Mouse (Mus musculus) layer of hippocampus, adult 9-11 months (tissue): Measurements from ENCODE around the gene Prg4.

ENCODE experiments used
- DNase-seq: peaks from one replicate; pipeline ENCODE4 v3.0.0; 2022

Gene Prg4

DNA sequence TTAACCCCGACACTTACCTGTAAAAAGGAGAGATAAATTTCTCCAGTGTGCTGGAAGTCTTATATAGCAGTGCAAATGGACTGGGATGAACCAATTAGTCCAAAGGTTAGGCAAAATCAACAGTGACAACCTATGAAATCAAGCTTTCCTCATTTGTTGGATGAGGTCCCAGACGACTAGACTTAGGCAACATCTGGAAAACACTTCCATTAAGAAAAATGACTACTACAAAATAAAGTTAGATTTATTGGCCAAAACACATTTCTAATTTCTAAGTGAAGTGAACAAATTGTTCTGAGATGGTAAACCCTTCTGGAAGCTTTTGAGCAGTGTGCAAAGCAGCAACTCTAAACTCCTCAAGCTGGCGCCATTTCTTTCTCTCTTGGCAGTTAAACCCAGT lies at the start of gene Prg4:
TSS of gene Prg4 (minus strand) at position 34 of the 400 bp plus-strand sequence.
- DNase-seq: no peak

DNA sequence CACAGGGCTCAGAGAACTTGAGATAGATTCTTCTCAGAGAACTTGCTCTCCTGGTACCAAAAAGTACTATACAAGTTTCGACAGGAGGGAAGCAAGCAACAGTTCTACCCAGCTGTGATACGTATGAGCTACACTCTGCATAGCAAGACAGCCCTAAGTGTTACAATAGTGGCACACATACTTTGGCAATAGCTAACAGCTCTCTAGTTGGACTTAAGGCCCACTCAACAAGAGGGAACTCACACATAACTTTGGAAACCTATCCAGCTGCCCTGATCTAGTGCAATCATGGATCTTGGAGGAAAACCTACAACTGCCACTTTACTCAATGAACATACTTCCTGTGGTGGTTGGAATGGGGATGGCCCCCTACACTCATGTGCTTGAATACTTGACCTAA lies 47.1 kb upstream of the Prg4 start:
- no peak for DNase-seq

DNA sequence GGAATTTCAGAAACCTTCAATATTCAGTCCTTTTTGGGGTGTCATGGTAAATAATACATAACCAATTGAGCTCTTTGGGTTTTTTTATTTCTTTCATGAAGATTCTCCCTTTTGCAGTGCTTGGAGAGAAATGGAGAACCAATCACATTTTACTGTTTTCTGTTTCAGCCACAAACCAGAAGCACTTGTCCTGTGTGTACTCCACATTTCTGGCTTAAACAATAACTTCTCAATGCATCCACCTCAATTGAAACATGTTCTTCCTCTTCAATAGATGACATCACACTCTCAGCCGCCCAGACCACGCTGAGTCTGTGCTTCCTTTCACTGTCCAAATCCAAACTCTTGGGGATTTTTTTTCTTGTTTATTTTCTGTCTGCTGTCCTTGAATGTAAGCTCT lies 39.8 kb upstream of the Prg4 start:
- DNase-seq: no peak

- no peak for DNase-seq
These were observed 37.4 kb upstream of the Prg4 start for GRCm38 (mm10) chr1:150503321-150503720.

- DNase-seq: no peak
These were observed 32.2 kb upstream of the Prg4 start for GRCm38 (mm10) chr1:150498177-150498576.

- DNase-seq: no peak
These were observed 31.7 kb upstream of the Prg4 start for GRCm38 (mm10) chr1:150497690-150498089.

DNA sequence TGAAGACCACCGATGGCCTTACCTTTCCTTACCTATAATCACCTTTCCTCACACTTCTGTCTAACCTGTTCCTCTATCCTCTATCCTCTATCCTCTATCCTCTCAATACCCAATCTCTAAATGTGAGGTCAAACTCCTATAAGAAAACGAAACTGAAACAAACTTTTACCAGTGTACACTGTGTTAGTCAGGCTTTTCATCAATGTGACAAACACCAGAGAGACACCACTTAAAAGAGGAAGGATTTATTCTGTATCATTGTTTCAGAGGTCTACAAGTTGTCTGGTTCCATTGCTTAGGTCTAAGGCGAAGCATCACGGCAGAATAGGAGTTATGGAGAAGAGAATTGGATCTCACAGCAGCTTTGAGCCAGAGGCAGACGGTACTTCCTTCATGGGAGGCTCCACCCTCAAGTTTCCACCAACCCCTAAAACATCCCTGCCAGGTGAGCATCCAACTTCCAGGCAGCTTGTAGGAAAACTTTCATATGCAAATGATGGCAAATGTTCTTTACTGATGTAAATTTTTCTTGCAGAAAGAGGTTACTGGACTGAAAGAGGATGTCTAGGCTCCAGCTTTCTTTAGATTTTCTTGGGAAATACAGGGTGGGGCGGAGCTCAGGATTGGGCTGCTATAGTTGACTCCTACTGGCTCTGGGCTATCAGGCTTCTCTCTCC lies 30.8 kb upstream of the Prg4 start:
- DNase-seq: no peak

DNA sequence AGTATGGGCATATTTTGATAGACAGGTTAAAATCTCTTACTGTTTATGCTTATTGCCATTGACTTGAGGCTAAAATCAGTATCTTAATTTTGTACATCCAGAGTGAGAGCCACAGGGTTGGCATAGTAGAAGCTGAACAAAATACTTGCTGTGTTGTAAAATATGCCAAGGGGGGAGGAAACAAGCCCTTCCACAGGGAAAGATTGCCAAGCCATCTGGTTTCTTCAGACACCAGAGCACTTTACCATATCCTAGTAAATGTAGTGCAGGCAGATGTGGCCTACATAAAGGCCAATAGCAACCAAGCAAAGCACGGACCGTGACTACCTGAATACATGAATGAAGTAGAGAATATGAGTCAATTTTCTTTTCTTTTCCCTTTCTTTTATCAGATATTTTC lies 23.2 kb upstream of the Prg4 start:
- no peak for DNase-seq

DNA sequence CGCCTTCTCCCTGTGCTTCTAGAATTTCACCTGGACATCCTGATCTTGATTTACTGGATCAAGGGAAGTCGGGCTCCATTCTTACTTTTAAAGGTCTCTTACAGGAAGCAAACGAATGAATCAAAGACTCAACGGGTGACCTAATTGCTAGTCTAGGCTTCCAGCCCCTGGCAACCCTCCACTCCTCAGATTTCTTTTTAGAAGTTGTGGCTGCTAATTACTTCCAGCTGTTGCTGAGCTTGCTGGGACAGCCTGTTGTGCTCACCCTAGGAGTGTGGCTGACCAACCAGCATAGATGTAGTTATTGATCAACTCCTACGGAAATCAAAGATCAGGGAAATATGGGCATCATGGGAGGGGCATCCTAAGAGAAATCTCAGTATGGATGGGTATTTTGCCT lies 14.7 kb upstream of the Prg4 start:
- DNase-seq: no peak

GRCm38 (mm10) chr1:150472525-150472924 lies 6.6 kb upstream of the Prg4 start:
- no peak for DNase-seq

DNA sequence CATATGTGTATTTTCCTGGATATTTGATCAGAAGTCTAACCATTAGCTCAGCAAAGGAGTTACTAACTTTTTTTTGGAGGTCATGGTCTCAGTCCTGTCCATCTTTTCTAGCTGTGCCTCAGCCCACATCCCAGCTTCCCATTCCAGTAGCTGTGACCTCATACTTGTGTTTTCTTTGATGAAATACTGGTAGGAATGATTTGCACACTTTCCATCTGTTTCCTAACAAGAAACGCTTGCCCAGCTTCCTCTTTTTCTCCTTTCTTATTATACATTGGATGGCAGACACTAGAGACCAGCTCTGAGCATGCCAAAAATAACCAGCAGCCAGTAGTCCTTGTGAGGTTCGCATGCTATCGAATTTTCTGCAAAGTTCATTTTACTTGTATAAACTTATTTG lies 4.0 kb upstream of the Prg4 start:
- DNase-seq: no peak

DNA sequence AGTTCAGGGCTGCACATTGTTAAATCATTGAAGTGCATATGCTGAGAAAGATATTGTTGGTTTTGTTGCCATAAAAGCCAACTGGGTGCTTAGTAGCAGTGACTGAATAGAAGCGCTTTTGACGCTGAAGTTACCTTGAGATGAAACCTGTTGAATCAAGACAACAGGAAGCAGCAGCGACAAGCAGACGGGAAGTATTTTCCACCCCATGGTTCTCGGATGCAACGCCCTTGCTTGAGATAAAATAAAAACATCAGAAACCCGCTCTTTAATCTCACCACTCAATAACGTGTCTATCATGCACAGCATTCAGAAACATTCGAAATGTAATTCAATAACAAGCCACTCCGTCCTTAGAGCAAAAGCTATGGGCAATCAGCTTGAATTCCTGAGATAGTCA lies 601 bp downstream of the Prg4 start:
- no peak for DNase-seq

- no peak for DNase-seq
These were observed 2.3 kb downstream of the Prg4 start for GRCm38 (mm10) chr1:150463691-150464090.

DNA sequence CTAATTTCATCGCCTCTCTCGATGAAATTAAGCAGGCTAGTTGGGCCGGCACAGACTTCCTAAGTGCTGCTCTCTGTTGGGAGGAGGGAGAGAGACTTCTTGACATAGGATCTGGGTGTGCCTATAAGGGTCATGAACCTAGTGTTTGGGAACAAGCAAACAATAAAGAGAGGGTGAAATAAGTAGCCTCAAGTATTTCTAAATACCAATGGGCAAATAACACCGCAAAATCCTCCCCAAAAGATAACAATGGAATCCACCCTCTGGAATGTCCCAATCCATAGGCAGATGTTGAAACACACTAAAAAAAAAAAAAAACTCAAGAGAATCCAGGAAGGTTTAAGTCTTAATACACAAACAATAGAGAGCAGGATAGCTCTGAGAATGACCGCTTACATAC lies 2.9 kb downstream of the Prg4 start:
- no peak for DNase-seq

DNA sequence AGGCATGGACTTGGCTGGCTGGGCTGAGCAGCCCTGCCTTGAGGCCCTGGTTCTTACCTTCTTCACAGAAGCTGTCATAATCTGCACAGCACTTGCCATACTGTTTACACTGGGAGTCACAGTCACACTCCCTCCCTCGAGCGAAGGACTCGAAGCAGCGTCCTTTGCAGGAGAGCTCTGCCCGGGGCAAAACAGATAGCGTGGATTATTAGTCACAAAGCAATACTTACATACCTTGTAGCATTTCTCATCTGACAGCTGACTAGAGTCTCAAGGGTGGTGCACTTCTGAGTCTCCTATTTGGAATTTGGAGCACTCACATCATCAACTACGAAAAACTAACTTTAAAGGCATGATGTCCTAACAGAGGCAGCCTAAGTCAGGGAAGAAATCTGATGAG lies 5.4 kb downstream of the Prg4 start:
- DNase-seq: no peak

DNA sequence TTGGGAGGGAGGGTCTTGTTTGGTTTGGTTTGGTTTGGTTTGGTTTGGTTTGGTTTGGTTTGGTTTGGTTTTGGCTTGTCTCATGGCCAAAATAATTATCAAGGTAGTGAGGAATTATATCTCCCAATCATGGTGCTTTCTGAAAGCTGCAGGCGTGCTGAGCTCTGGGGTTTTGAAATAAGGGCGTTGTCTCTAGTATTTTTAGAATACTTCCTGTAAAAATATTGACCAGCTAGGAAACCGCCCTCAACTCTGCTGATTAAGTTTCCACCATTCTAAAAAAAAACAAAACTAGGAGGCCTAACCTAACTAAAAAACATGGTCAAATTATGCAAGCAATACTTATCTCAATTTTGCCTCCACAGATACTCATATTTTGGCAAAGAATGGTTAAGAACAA lies 6.4 kb downstream of the Prg4 start:
- DNase-seq: no peak

DNA sequence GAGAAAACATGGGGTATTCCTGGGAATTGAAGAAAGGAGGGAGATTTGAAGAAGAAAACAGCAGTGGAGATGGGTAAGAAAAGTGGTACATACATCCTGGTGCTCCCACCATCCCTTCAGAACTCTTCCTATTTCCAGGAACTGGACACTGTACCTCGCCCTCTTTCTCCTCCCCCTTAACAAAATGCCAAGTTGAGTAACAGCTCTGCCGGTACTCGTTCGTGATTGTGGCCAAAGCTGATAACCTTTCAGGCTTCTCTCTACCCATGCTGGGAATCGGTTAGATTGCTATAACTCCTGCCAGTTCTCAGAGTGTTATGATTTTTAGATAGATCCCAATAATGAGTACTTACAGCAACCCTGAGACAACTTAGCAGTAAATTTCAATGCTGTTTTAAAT lies 7.0 kb downstream of the Prg4 start:
- DNase-seq: no peak

DNA sequence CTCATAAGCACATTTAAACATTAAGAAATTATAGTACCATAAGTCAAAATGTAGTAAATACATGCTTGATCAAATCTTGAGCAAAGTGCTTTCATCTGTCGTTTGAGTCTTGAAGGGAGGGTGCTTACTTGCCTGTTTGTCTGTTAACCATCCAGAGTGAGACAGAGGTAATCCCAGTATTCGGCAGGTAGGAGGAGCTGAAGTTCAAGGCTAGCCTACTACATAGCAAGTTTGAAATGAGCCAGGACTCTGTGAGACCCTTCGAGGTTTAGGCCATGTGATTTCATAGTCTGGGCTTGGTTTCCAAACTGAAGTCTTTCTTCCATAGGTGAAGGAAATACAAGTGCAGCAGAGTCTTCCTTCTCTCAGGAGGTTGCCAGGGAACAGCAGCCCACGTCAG lies 24.2 kb downstream of the Prg4 start:
- DNase-seq: no peak

GRCm38 (mm10) chr1:150438641-150439040 lies 27.3 kb downstream of the Prg4 start:
- DNase-seq: no peak

DNA sequence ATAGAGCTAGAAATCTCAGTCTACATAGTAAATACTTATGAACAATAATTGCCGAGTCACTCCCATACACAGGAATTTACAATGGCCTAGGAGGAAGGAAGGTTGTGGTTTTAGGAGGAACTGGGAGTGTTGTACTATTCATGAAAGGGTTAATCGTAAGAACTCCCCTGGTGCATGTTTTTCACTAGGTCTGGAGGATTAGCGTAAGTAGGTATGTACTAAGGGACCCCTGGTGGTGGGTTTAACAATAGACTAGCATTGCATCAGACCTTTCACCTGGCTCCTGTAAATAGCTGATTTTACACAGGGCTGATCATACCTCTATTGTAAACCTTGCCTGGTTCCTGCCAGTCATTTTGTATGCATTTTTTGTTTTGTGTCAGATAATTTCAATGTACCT lies 39.7 kb downstream of the Prg4 start:
- DNase-seq: no peak

GRCm38 (mm10) chr1:150425665-150426064 lies 40.3 kb downstream of the Prg4 start:
- DNase-seq: no peak

DNA sequence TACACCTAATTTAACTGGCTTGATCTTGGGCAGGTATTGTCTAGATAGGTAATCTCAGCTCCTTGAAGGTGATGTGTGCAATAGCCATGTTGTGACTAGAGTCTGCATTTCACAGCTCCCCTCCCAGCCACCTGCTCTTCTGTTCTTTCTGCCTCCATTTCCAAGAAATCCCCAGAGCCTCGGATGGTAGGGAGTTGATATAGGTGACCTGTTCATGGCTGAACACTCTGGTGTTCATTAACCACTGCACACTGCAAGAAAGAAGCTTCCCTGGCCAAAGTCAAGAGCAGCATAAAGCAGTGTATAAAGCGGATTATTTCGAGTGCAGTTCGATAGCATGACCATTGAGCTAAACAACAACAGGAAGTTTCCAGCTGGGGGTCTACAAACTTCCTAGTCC lies 47.5 kb downstream of the Prg4 start:
- DNase-seq: no peak

DNA sequence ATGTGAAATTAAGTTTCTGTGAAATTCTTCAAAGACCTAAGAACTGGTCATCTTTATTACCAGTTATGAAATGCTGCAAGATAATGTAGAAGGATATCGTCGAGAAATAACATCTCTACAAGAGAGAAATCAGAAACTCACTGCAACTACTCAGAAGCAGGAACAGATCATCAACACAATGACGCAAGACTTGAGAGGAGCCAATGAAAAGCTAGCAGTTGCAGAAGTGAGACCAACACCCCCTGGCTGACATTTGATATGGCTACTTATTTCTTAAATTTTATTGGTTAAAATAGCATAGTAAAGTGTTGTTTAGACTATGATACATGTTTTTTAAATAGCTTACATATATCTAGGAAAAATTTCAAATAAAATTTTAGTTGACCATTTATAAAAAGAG lies 50.0 kb downstream of the Prg4 start:
- no peak for DNase-seq

DNA sequence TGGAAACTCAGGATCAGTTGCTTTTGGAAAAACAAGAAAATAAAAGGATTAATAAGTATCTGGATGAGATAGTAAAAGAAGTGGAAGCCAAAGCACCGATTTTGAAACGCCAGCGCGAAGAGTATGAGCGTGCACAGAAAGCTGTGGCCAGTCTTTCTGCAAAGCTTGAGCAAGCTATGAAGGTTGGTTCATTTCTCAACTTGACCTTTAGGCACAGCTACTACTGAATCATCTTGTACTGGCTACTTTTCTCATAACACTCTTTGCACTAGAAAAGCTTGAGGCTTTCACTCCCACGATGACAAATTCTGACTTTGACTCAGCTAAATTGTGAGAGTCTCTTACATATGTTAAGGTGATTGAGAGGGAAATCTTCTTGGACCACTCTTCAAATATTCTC lies 56.0 kb downstream of the Prg4 start:
- DNase-seq: no peak

GRCm38 (mm10) chr1:150407285-150407684 lies 58.7 kb downstream of the Prg4 start:
- no peak for DNase-seq

GRCm38 (mm10) chr1:150404555-150404954 lies 61.4 kb downstream of the Prg4 start:
- no peak for DNase-seq
